Mouse (Mus musculus): Measurements from ENCODE around the gene Lasp1. TPM values are rescaled to one million over a fixed set of nuclear protein-coding genes. Genes with fewer than 3 reads are reported as not detected.
A peak's percentile ranks its signal among the peaks of the same experiment; 100 is the strongest.

The Lasp1 gene
- polyA plus RNA-seq, 1 experiment: 167 TPM

DNA sequence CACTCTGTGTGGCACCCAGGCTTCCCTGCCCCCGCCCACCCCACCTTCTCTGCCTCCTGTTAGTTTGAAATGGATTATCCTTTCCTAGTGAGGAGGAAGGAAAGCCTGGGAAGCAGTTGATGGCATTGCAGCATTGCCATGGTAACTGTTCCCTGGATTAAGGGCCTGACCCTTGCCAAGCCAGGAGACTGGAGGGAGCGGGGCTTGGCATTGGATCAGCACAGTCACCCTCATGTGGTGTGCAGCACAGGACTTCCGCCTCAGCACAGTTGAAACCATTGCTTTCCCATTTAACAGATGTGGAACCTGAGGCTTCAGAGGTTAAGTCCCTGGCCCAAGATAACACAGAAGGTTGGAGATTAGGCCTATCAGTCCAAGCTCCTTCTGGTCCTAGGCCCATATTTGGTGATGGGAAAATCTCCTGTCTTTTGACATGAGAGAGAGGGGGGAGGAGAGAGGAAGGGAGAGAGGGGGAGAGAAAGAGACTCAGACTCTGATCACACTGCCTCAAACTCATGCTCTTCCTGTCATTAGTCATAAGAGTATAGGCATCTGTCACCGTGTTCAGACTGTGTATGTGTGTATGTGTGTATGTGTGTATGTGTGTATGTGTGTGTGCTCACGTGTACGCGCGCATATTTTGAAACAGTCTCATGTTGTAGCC is 22.7 kb downstream of the Lasp1 start:
- Histone ChIP-seq H3K36me3 (ENCODE audit: control insufficient read depth, insufficient read depth, low read length) (peaks cover 9% of the 10 kb centered on the region), H3K4me3 (ENCODE audit: control insufficient read depth, insufficient read depth, low read length) (no peak overlapping the region), H3K27ac (ENCODE audit: control insufficient read depth, insufficient read depth, low read length) (no peak overlapping the region), H3K27me3 (ENCODE audit: control insufficient read depth, insufficient read depth, low read length) (no peaks in the 10 kb centered on the region), H3K4me1 (replicated peaks; ENCODE audit: control insufficient read depth, insufficient read depth, low read length) (peaks cover 34% of the 10 kb centered on the region)
- 92% methylated on average over 8 of the region's 8 CpGs for WGBS
- DNase-seq: no peak
- TF ChIP-seq CTCF (IDR thresholded peaks at IDR 0.05; ENCODE audit: borderline replicate concordance, control insufficient read depth, extremely low read depth, insufficient read depth, low read length, poor library complexity): no peak
- no peak for TF ChIP-seq POLR2A (IDR thresholded peaks at IDR 0.05; ENCODE audit: control insufficient read depth, extremely low read depth, insufficient read depth, low read length, poor library complexity)

DNA sequence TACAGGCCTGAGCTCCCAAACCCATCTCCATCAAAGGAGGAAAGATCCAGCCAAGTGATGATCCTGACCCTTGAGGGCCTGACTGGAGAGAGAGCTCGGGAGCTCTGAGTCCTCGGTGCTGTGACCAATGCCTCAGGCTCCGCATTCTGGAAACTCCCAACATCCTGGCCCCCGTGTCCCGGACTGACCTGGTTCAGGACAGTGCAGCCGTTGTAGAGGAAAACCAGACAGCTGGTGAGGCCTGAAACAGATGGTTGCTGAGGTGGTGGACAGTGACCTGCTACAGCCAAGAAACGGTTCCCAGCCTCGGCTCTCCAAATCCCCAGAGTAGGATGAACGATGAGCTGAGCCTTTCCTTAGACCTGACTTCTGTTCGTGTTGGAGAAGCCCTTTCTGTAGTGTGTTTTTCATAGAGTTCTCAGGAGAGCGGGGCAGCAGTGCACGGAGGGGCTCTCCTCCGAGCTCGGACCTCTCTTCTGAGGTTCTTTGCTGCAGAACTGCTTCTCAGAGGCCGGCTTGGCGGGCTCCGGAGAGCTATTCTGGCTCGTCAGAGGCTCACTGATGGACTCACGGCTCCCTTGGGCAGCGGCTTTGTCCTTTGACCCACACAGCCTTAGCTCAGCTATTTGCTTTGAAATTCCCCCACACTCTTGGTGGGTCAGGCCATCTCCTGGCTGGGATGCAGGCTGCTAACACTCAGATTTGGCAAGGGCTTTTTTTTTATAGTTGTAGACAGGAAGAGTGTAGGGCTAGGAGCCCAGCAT is 24.2 kb downstream of the Lasp1 start:
- Histone ChIP-seq H3K27me3 (ENCODE audit: control insufficient read depth, insufficient read depth, low read length) (no peaks in the 10 kb centered on the region), H3K4me1 (replicated peaks; ENCODE audit: control insufficient read depth, insufficient read depth, low read length) (peaks cover 41% of the 10 kb centered on the region), H3K36me3 (ENCODE audit: control insufficient read depth, insufficient read depth, low read length) (peaks cover 3% of the 10 kb centered on the region), H3K4me3 (ENCODE audit: control insufficient read depth, insufficient read depth, low read length) (no peak overlapping the region), H3K27ac (ENCODE audit: control insufficient read depth, insufficient read depth, low read length) (0 out of 2 replicates have a peak overlapping the region, but pooled peaks have one; percentile 9)
- WGBS: 93% methylated on average over 20 of the region's 20 CpGs
- no peak for TF ChIP-seq POLR2A (IDR thresholded peaks at IDR 0.05; ENCODE audit: control insufficient read depth, extremely low read depth, insufficient read depth, low read length, poor library complexity)
- no peak for TF ChIP-seq CTCF (IDR thresholded peaks at IDR 0.05; ENCODE audit: borderline replicate concordance, control insufficient read depth, extremely low read depth, insufficient read depth, low read length, poor library complexity)
- DNase-seq: no peak

DNA sequence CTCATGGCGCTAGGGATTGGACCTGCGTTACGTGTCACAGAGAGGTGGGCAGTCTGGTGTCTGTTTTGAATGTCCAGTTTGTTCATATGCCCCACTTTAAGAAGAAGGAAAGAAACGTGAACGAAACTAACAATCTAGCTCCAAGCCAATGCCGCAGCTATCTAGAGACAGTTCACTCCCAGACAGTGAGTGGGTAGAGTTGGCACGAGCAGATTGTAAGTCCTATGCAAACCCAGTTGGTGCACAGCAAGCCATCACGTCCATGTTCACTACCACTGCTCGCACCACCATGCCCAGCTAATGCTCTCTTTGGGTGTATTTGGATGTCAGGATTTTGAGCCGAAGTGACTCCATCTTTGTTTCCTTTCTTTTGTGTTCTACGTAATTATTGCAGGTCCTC is 25.4 kb downstream of the Lasp1 start:
- no peak overlapping the region; the same call in 1 of the 2 replicates for H3K27ac ChIP-seq (ENCODE audit: control insufficient read depth, insufficient read depth, low read length)
- H3K4me3 ChIP-seq (ENCODE audit: control insufficient read depth, insufficient read depth, low read length): no peak overlapping the region
- TF ChIP-seq CTCF (IDR thresholded peaks at IDR 0.05; ENCODE audit: borderline replicate concordance, control insufficient read depth, extremely low read depth, insufficient read depth, low read length, poor library complexity): no peak
- no peak for TF ChIP-seq POLR2A (IDR thresholded peaks at IDR 0.05; ENCODE audit: control insufficient read depth, extremely low read depth, insufficient read depth, low read length, poor library complexity)
- no peak for DNase-seq
- H3K36me3 ChIP-seq (ENCODE audit: control insufficient read depth, insufficient read depth, low read length): no peaks in the 10 kb centered on the region; the same call in 1 of the 2 replicates
- H3K27me3 ChIP-seq (ENCODE audit: control insufficient read depth, insufficient read depth, low read length): no peaks in the 10 kb centered on the region
- WGBS: 98% methylated on average over 11 of the region's 11 CpGs
- peaks cover 39% of the 10 kb centered on the region for H3K4me1 ChIP-seq (replicated peaks; ENCODE audit: control insufficient read depth, insufficient read depth, low read length)

DNA sequence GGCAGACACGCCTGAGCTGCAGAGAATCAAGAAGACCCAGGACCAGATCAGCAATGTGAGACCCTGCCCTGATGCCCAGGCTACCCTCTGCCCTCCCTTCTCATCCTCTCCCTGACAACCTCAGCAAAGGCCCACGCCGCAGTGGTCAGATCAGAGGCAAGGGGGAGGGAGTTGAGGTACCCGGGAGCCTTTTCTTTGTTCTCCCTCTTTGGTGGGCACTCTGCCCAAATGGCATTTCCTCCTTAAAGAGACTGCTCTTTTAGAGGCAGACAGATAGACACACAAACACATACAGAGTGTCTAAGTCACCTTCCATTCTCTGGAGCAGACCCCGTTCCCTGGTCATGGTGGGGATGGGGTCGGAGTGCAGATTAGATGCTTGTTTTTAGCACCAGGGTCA is 26.1 kb downstream of the Lasp1 start:
- no peak for TF ChIP-seq POLR2A (IDR thresholded peaks at IDR 0.05; ENCODE audit: control insufficient read depth, extremely low read depth, insufficient read depth, low read length, poor library complexity)
- TF ChIP-seq CTCF (IDR thresholded peaks at IDR 0.05; ENCODE audit: borderline replicate concordance, control insufficient read depth, extremely low read depth, insufficient read depth, low read length, poor library complexity): no peak
- Histone ChIP-seq H3K4me3 (ENCODE audit: control insufficient read depth, insufficient read depth, low read length) (peak overlapping the region; percentile 16), H3K36me3 (ENCODE audit: control insufficient read depth, insufficient read depth, low read length) (no peaks in the 10 kb centered on the region; the same call in 1 of the 2 replicates), H3K27me3 (ENCODE audit: control insufficient read depth, insufficient read depth, low read length) (no peaks in the 10 kb centered on the region), H3K27ac (ENCODE audit: control insufficient read depth, insufficient read depth, low read length) (peak overlapping the region; percentile 98), H3K4me1 (replicated peaks; ENCODE audit: control insufficient read depth, insufficient read depth, low read length) (peaks cover 46% of the 10 kb centered on the region)
- DNase-seq: no peak
- WGBS: 13% methylated on average over 6 of the region's 6 CpGs

DNA sequence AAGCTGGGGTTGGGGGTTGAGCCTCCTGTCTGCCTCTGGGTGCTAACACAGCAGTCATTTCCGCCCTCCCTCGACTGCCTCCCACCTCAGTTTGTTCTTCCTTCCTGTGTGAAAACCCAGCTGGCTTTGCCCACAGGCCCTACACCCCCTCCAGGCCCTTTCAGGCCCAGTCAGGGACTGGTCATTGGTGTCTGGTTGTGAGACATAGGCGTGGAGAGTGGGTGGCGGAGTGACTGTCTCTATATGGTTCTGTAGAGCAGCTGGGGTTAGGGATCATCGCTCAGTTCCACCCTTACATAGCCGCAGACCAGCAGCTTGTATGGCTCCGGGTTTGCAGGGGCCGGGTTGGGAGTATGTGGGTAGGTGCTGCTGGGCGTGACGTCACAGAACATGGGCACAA is 26.5 kb downstream of the Lasp1 start:
- Histone ChIP-seq H3K27ac (ENCODE audit: control insufficient read depth, insufficient read depth, low read length) (peak overlapping the region; percentile 98), H3K4me3 (ENCODE audit: control insufficient read depth, insufficient read depth, low read length) (peak overlapping the region; percentile 52), H3K27me3 (ENCODE audit: control insufficient read depth, insufficient read depth, low read length) (no peaks in the 10 kb centered on the region), H3K36me3 (ENCODE audit: control insufficient read depth, insufficient read depth, low read length) (no peaks in the 10 kb centered on the region; the same call in 1 of the 2 replicates), H3K4me1 (replicated peaks; ENCODE audit: control insufficient read depth, insufficient read depth, low read length) (peaks cover 50% of the 10 kb centered on the region)
- WGBS: 11% methylated on average over 10 of the region's 10 CpGs
- TF ChIP-seq POLR2A (IDR thresholded peaks at IDR 0.05; ENCODE audit: control insufficient read depth, extremely low read depth, insufficient read depth, low read length, poor library complexity) (peak; percentile 84), CTCF (IDR thresholded peaks at IDR 0.05; ENCODE audit: borderline replicate concordance, control insufficient read depth, extremely low read depth, insufficient read depth, low read length, poor library complexity) (0 out of 2 replicates have a peak, but pooled peaks have one; percentile 42)
- DNase-seq: peak; percentile 84

DNA sequence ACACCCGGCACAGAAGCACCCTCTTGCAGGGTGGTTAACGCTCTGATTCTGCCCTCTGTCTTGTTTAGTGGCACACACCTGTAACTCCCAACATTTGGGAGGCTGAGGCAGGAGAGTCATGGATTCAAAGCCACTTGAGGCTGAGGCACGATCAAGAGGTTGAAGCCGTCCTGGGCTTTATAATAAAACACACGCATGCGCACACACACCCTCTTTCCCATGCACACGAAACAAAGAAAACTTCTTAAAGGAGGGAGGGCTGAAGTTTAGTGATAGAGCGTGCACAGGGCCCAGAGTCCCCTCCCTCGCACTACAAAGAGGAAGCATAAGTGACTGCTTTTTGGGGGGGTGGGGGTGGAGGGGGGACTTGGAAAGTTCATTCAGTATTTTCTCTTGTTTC is 27.2 kb downstream of the Lasp1 start:
- H3K27ac ChIP-seq (ENCODE audit: control insufficient read depth, insufficient read depth, low read length): peak overlapping the region; percentile 98
- peak; percentile 61 for DNase-seq
- H3K27me3 ChIP-seq (ENCODE audit: control insufficient read depth, insufficient read depth, low read length): no peaks in the 10 kb centered on the region
- H3K4me3 ChIP-seq (ENCODE audit: control insufficient read depth, insufficient read depth, low read length): peak overlapping the region; percentile 52
- peaks cover 52% of the 10 kb centered on the region for H3K4me1 ChIP-seq (replicated peaks; ENCODE audit: control insufficient read depth, insufficient read depth, low read length)
- TF ChIP-seq POLR2A (IDR thresholded peaks at IDR 0.05; ENCODE audit: control insufficient read depth, extremely low read depth, insufficient read depth, low read length, poor library complexity) (peak; percentile 60), CTCF (IDR thresholded peaks at IDR 0.05; ENCODE audit: borderline replicate concordance, control insufficient read depth, extremely low read depth, insufficient read depth, low read length, poor library complexity) (no peak)
- H3K36me3 ChIP-seq (ENCODE audit: control insufficient read depth, insufficient read depth, low read length): no peaks in the 10 kb centered on the region; the same call in 1 of the 2 replicates
- 10% methylated on average over 9 of the region's 9 CpGs for WGBS

Measured in thymus, adult 2 months (tissue).